Mouse (Mus musculus): ENCODE measurements at regions not wholly inside any gene's neighbourhood (a gene's known extent, or its start where the extent isn't known, plus 50 kb on each side); places are given as distances from the start of the nearest gene placed in this dataset.
"Not testable (repeated sequence)": the region's sequence is repeated elsewhere in the genome, so short reads cannot be mapped to it uniquely, and the experiment has no call there.

- H3K4me1 ChIP-seq = no peaks in the 10 kb centered on the region
- H3K27ac ChIP-seq (replicated peaks) = no peak overlapping the region
- H3K4me3 ChIP-seq = no peak overlapping the region
- H3K9me3 ChIP-seq (replicated peaks) = no peaks in the 10 kb centered on the region
- H3K27me3 ChIP-seq (ENCODE audit: low read depth, poor library complexity, severe bottlenecking) = no peaks in the 10 kb centered on the region
- DNase-seq (ENCODE audit: low spot score) = no peak
- no peaks in the 10 kb centered on the region for H3K36me3 ChIP-seq
These were observed 383.4 kb upstream of the Ercc4 start for GRCm38 (mm10) chr16:12726043-12726442.

GRCm38 (mm10) chr16:12730167-12730730 lies 379.2 kb upstream of the Ercc4 start:
- H3K9me3 ChIP-seq (replicated peaks); H3K27me3 ChIP-seq (ENCODE audit: low read depth, poor library complexity, severe bottlenecking); H3K36me3 ChIP-seq; H3K4me3 ChIP-seq; DNase-seq (ENCODE audit: low spot score); H3K4me1 ChIP-seq; H3K27ac ChIP-seq (replicated peaks): not testable (repeated sequence)
- 87% methylated on average over 2 of the region's 2 CpGs for WGBS

GRCm38 (mm10) chr16:12731588-12731987 lies 377.9 kb upstream of the Ercc4 start:
- H3K9me3 ChIP-seq (replicated peaks) = no peaks in the 10 kb centered on the region
- H3K36me3 ChIP-seq = no peaks in the 10 kb centered on the region
- no peaks in the 10 kb centered on the region for H3K27me3 ChIP-seq (ENCODE audit: low read depth, poor library complexity, severe bottlenecking)
- H3K4me1 ChIP-seq = no peaks in the 10 kb centered on the region
- no peak for DNase-seq (ENCODE audit: low spot score)
- H3K4me3 ChIP-seq = no peak overlapping the region
- H3K27ac ChIP-seq (replicated peaks) = no peak overlapping the region
- 94% methylated on average over 2 of the region's 2 CpGs for WGBS

GRCm38 (mm10) chr16:12742472-12742871 lies 367.0 kb upstream of the Ercc4 start:
- DNase-seq (ENCODE audit: low spot score) = no peak
- Histone ChIP-seq H3K27ac (replicated peaks) (no peak overlapping the region), H3K27me3 (ENCODE audit: low read depth, poor library complexity, severe bottlenecking) (no peaks in the 10 kb centered on the region)

GRCm38 (mm10) chr16:12753181-12753580 lies 356.3 kb upstream of the Ercc4 start:
- WGBS = 92% methylated on average over 3 of the region's 3 CpGs
- Histone ChIP-seq H3K9me3 (replicated peaks) (no peaks in the 10 kb centered on the region), H3K27me3 (ENCODE audit: low read depth, poor library complexity, severe bottlenecking) (no peaks in the 10 kb centered on the region), H3K36me3 (no peaks in the 10 kb centered on the region), H3K4me1 (no peaks in the 10 kb centered on the region), H3K4me3 (no peak overlapping the region), H3K27ac (replicated peaks) (no peak overlapping the region)
- DNase-seq (ENCODE audit: low spot score) = no peak

More at GRCm38 (mm10) chr16:12742472-12742871, 367.0 kb upstream of the Ercc4 start:
- no peak overlapping the region for H3K4me3 ChIP-seq
- H3K4me1 ChIP-seq = no peaks in the 10 kb centered on the region
- no peaks in the 10 kb centered on the region for H3K9me3 ChIP-seq (replicated peaks)
- H3K36me3 ChIP-seq = no peaks in the 10 kb centered on the region

GRCm38 (mm10) chr16:12754361-12754760 lies 355.1 kb upstream of the Ercc4 start:
- no peak for DNase-seq (ENCODE audit: low spot score)
- H3K4me1 ChIP-seq = no peaks in the 10 kb centered on the region
- H3K27me3 ChIP-seq (ENCODE audit: low read depth, poor library complexity, severe bottlenecking) = no peaks in the 10 kb centered on the region
- no peak overlapping the region for H3K4me3 ChIP-seq
- no peaks in the 10 kb centered on the region for H3K36me3 ChIP-seq
- H3K9me3 ChIP-seq (replicated peaks) = no peaks in the 10 kb centered on the region
- H3K27ac ChIP-seq (replicated peaks) = no peak overlapping the region

GRCm38 (mm10) chr16:12758594-12758993 lies 350.9 kb upstream of the Ercc4 start:
- Histone ChIP-seq H3K4me1 (no peaks in the 10 kb centered on the region), H3K4me3 (no peak overlapping the region), H3K27me3 (ENCODE audit: low read depth, poor library complexity, severe bottlenecking) (no peaks in the 10 kb centered on the region), H3K36me3 (no peaks in the 10 kb centered on the region), H3K27ac (replicated peaks) (no peak overlapping the region), H3K9me3 (replicated peaks) (no peaks in the 10 kb centered on the region)
- 84% methylated on average over 4 of the region's 4 CpGs for WGBS
- no peak for DNase-seq (ENCODE audit: low spot score)

GRCm38 (mm10) chr16:12764166-12764565 lies 345.3 kb upstream of the Ercc4 start:
- Histone ChIP-seq H3K27ac (replicated peaks) (no peak overlapping the region), H3K4me1 (no peaks in the 10 kb centered on the region), H3K27me3 (ENCODE audit: low read depth, poor library complexity, severe bottlenecking) (no peaks in the 10 kb centered on the region), H3K36me3 (no peaks in the 10 kb centered on the region), H3K4me3 (no peak overlapping the region), H3K9me3 (replicated peaks) (no peaks in the 10 kb centered on the region)
- DNase-seq (ENCODE audit: low spot score) = no peak
- WGBS = 96% methylated on average over 1 of the region's 1 CpGs

- H3K36me3 ChIP-seq = no peaks in the 10 kb centered on the region
- 89% methylated on average over 1 of the region's 1 CpGs for WGBS
- H3K27me3 ChIP-seq (ENCODE audit: low read depth, poor library complexity, severe bottlenecking) = no peaks in the 10 kb centered on the region
- no peak overlapping the region for H3K4me3 ChIP-seq
- no peak overlapping the region for H3K27ac ChIP-seq (replicated peaks)
- no peaks in the 10 kb centered on the region for H3K9me3 ChIP-seq (replicated peaks)
- DNase-seq (ENCODE audit: low spot score) = no peak
- no peaks in the 10 kb centered on the region for H3K4me1 ChIP-seq
These were observed 344.9 kb upstream of the Ercc4 start for GRCm38 (mm10) chr16:12764608-12765007.

GRCm38 (mm10) chr16:12766846-12767245 lies 342.6 kb upstream of the Ercc4 start:
- Histone ChIP-seq H3K4me1 (no peaks in the 10 kb centered on the region), H3K4me3 (no peak overlapping the region), H3K9me3 (replicated peaks) (no peaks in the 10 kb centered on the region), H3K27ac (replicated peaks) (no peak overlapping the region), H3K27me3 (ENCODE audit: low read depth, poor library complexity, severe bottlenecking) (no peaks in the 10 kb centered on the region), H3K36me3 (no peaks in the 10 kb centered on the region)
- 91% methylated on average over 7 of the region's 7 CpGs for WGBS
- DNase-seq (ENCODE audit: low spot score) = no peak

GRCm38 (mm10) chr16:12768161-12768895 lies 341.2 kb upstream of the Ercc4 start:
- H3K4me3 ChIP-seq = no peak overlapping the region
- no peaks in the 10 kb centered on the region for H3K36me3 ChIP-seq
- no peaks in the 10 kb centered on the region for H3K4me1 ChIP-seq
- WGBS = 89% methylated on average over 2 of the region's 2 CpGs
- no peak overlapping the region for H3K27ac ChIP-seq (replicated peaks)
- H3K27me3 ChIP-seq (ENCODE audit: low read depth, poor library complexity, severe bottlenecking) = no peaks in the 10 kb centered on the region
- no peaks in the 10 kb centered on the region for H3K9me3 ChIP-seq (replicated peaks)
- no peak for DNase-seq (ENCODE audit: low spot score)

- no peak for DNase-seq (ENCODE audit: low spot score)
- Histone ChIP-seq H3K4me1 (no peaks in the 10 kb centered on the region), H3K4me3 (no peak overlapping the region), H3K36me3 (no peaks in the 10 kb centered on the region), H3K27me3 (ENCODE audit: low read depth, poor library complexity, severe bottlenecking) (no peaks in the 10 kb centered on the region), H3K9me3 (replicated peaks) (no peaks in the 10 kb centered on the region), H3K27ac (replicated peaks) (no peak overlapping the region)
- 95% methylated on average over 5 of the region's 5 CpGs for WGBS
These were observed 339.0 kb upstream of the Ercc4 start for GRCm38 (mm10) chr16:12770482-12770881.

GRCm38 (mm10) chr16:12772535-12772934 lies 336.9 kb upstream of the Ercc4 start:
- H3K9me3 ChIP-seq (replicated peaks) = no peaks in the 10 kb centered on the region
- 85% methylated on average over 5 of the region's 5 CpGs for WGBS
- no peaks in the 10 kb centered on the region for H3K4me1 ChIP-seq
- H3K27ac ChIP-seq (replicated peaks) = no peak overlapping the region
- no peaks in the 10 kb centered on the region for H3K27me3 ChIP-seq (ENCODE audit: low read depth, poor library complexity, severe bottlenecking)
- no peak for DNase-seq (ENCODE audit: low spot score)
- H3K36me3 ChIP-seq = no peaks in the 10 kb centered on the region
- H3K4me3 ChIP-seq = no peak overlapping the region

All from midbrain, embryonic 10.5 days (tissue).